In genomic region chr16:77643871-77644720, GRCm38 (mm10) we compare ENCODE assay signal across 7 mouse cellular contexts. TPM values are rescaled to one million over a fixed set of nuclear protein-coding genes. Genes with fewer than 3 reads are reported as not detected.
DNase-seq lines count a peak whose midpoint lies in the region; ATAC-seq lines count a peak whose summit lies in the region.

No protein-coding gene starts in this region.

- no peaks in the 10 kb centered on the region for H3K36me3 ChIP-seq in megakaryocyte, embryonic 14.5 days (replicated peaks; ENCODE audit: low read length)

- H3K27me3 ChIP-seq in megakaryocyte, embryonic 14.5 days (replicated peaks) = no peaks in the 10 kb centered on the region

- peak; percentile 90 for ATAC-seq in common myeloid progenitor, adult 5-6 weeks (replicated peaks; ENCODE audit: low read depth, poor library complexity, severe bottlenecking)

- H3K9me3 ChIP-seq in megakaryocyte, embryonic 14.5 days = no peaks in the 10 kb centered on the region

- peaks cover 8% of the 10 kb centered on the region for H3K4me1 ChIP-seq in megakaryocyte, embryonic 14.5 days

- intact Hi-C loops in left cerebral cortex, postnatal 10 days (cut with DNase I) = loop anchor here (2.0 to 5.0 kb wide), 4 partner anchors 47 to 407 kb away; no protein-coding TSS in a partner anchor

- peak overlapping the region; percentile 92 for H3K4me3 ChIP-seq in megakaryocyte, embryonic 14.5 days (replicated peaks)

- DNase-seq in adrenal gland, adult 2 months = peak; percentile 84
- DNase-seq in gastrocnemius, postnatal 10 days = peak; percentile 53
- DNase-seq in induced T-regulatory cell, adult 2 months (ENCODE audit: low read depth) = peak; percentile 1
- peak; percentile 81 to 88 for DNase-seq in left cerebral cortex, postnatal 10 days (ENCODE audit: extremely low spot score in 1 of 2, low spot score in 2 of 2)
- peak; percentile 84 to 87 for DNase-seq in right cerebral cortex, postnatal 36 days (ENCODE audit: low spot score in 2 of 2)

RNA-seq across cellular contexts. Expression of gene Gm11146, which starts 42.2 kb away (rescaled TPM):
- not detected for total RNA-seq in adrenal gland, adult 2 months (2021)
- polyA plus RNA-seq in adrenal gland, adult 2 months (2012; rRNA removed) = not detected in 2 replicates
- not detected in 2 replicates for total RNA-seq in common myeloid progenitor, adult 5-6 weeks (2017)
- total RNA-seq in gastrocnemius, postnatal 10 days (2021) = not detected
- not detected for total RNA-seq in left cerebral cortex, postnatal 10 days (2021)
- polyA plus RNA-seq in megakaryocyte, embryonic 14.5 days (2012; ENCODE audit: insufficient read depth, low replicate concordance) = not detected in 2 replicates

Comparison
In these comparisons a context has a peak if more than half of its experiments do, and no peak if none do; other contexts are left out.
1. Peak in every context shown above with its lines: DNase-seq, ATAC-seq and H3K4me3 ChIP-seq.
2. DNase-seq: peak in every context shown above with its lines; median percentile 86 in right cerebral cortex, postnatal 36 days; 84 in left cerebral cortex, postnatal 10 days; 84 in adrenal gland, adult 2 months; 53 in gastrocnemius, postnatal 10 days; 1 in induced T-regulatory cell, adult 2 months.